Mouse (Mus musculus): Measurements from ENCODE around the gene Celf2. TPM values are rescaled to one million over a fixed set of nuclear protein-coding genes. Genes with fewer than 3 reads are reported as not detected.

Gene Celf2
- polyA plus RNA-seq, 1 experiment from 2014 or later = 164 TPM

- Histone ChIP-seq H3K36me3 (no peaks in the 10 kb centered on the region), H3K27ac (replicated peaks) (no peak overlapping the region), H3K9ac (no peak overlapping the region), H3K9me3 (no peaks in the 10 kb centered on the region), H3K4me1 (replicated peaks) (no peaks in the 10 kb centered on the region), H3K27me3 (no peaks in the 10 kb centered on the region), H3K4me2 (no peak overlapping the region), H3K4me3 (no peak overlapping the region)
- 49% methylated on average over 3 of the region's 3 CpGs for WGBS
- ATAC-seq (ENCODE audit: low FRiP score, low read depth) = no peak
Observed at GRCm38 (mm10) chr2:7022184-7022583, 487.2 kb downstream of the Celf2 start.

GRCm38 (mm10) chr2:7017384-7018113 is 491.8 kb downstream of the Celf2 start:
- H3K27ac ChIP-seq (replicated peaks) = no peak overlapping the region
- ATAC-seq (ENCODE audit: low FRiP score, low read depth) = no peak
- 77% methylated on average over 6 of the region's 6 CpGs for WGBS

GRCm38 (mm10) chr2:7013126-7013525 is 496.2 kb downstream of the Celf2 start:
- H3K4me1 ChIP-seq (replicated peaks) = no peaks in the 10 kb centered on the region
- no peak overlapping the region for H3K9ac ChIP-seq
- no peaks in the 10 kb centered on the region for H3K9me3 ChIP-seq
- no peak overlapping the region for H3K4me2 ChIP-seq
- H3K27ac ChIP-seq (replicated peaks) = no peak overlapping the region
- no peak overlapping the region for H3K4me3 ChIP-seq
- no peak for ATAC-seq (ENCODE audit: low FRiP score, low read depth)
- no peaks in the 10 kb centered on the region for H3K36me3 ChIP-seq
- H3K27me3 ChIP-seq = no peaks in the 10 kb centered on the region
- 85% methylated on average over 5 of the region's 5 CpGs for WGBS

More at GRCm38 (mm10) chr2:7017384-7018113, 491.8 kb downstream of the Celf2 start:
- Histone ChIP-seq H3K27me3 (no peaks in the 10 kb centered on the region), H3K4me1 (replicated peaks) (no peaks in the 10 kb centered on the region), H3K9me3 (no peaks in the 10 kb centered on the region), H3K4me2 (no peak overlapping the region), H3K36me3 (no peaks in the 10 kb centered on the region), H3K4me3 (no peak overlapping the region), H3K9ac (no peak overlapping the region)

GRCm38 (mm10) chr2:7006816-7007215 is 502.5 kb downstream of the Celf2 start:
- Histone ChIP-seq H3K4me1 (replicated peaks) (peaks cover 2% of the 10 kb centered on the region), H3K36me3 (no peaks in the 10 kb centered on the region), H3K4me3 (no peak overlapping the region), H3K27me3 (no peaks in the 10 kb centered on the region), H3K4me2 (no peak overlapping the region), H3K9me3 (no peaks in the 10 kb centered on the region), H3K9ac (no peak overlapping the region), H3K27ac (replicated peaks) (no peak overlapping the region)
- no peak for ATAC-seq (ENCODE audit: low FRiP score, low read depth)
- WGBS = 92% methylated on average over 3 of the region's 3 CpGs

GRCm38 (mm10) chr2:7001967-7002366 is 507.4 kb downstream of the Celf2 start:
- Histone ChIP-seq H3K4me3 (no peak overlapping the region), H3K36me3 (no peaks in the 10 kb centered on the region), H3K4me2 (no peak overlapping the region), H3K4me1 (replicated peaks) (peaks cover 3% of the 10 kb centered on the region), H3K9me3 (no peaks in the 10 kb centered on the region; the same call in 1 of the 2 replicates), H3K27ac (replicated peaks) (0 out of 2 replicates have a peak overlapping the region, but pooled peaks have one; percentile 15), H3K9ac (no peak overlapping the region), H3K27me3 (no peaks in the 10 kb centered on the region)
- 0 out of 2 replicates have a peak, but pooled peaks have one; percentile 38 for ATAC-seq (ENCODE audit: low FRiP score, low read depth)
- 38% methylated on average over 2 of the region's 2 CpGs for WGBS

GRCm38 (mm10) chr2:6991010-6991421 is 518.3 kb downstream of the Celf2 start:
- no peak overlapping the region for H3K9ac ChIP-seq
- no peak overlapping the region for H3K27ac ChIP-seq (replicated peaks)
- H3K4me2 ChIP-seq = no peak overlapping the region
- H3K27me3 ChIP-seq = no peaks in the 10 kb centered on the region
- no peaks in the 10 kb centered on the region for H3K36me3 ChIP-seq
- H3K4me1 ChIP-seq (replicated peaks) = no peaks in the 10 kb centered on the region
- 69% methylated on average over 5 of the region's 5 CpGs for WGBS
- H3K9me3 ChIP-seq = no peaks in the 10 kb centered on the region
- H3K4me3 ChIP-seq = no peak overlapping the region
- no peak for ATAC-seq (ENCODE audit: low FRiP score, low read depth)

GRCm38 (mm10) chr2:6985706-6986105 is 523.7 kb downstream of the Celf2 start:
- 44% methylated on average over 4 of the region's 4 CpGs for WGBS
- no peak overlapping the region for H3K9ac ChIP-seq
- H3K27ac ChIP-seq (replicated peaks) = no peak overlapping the region
- ATAC-seq (ENCODE audit: low FRiP score, low read depth) = no peak
- H3K27me3 ChIP-seq = no peaks in the 10 kb centered on the region
- H3K9me3 ChIP-seq = no peaks in the 10 kb centered on the region
- H3K4me3 ChIP-seq = no peak overlapping the region
- no peaks in the 10 kb centered on the region for H3K4me1 ChIP-seq (replicated peaks)
- no peaks in the 10 kb centered on the region for H3K36me3 ChIP-seq
- no peak overlapping the region for H3K4me2 ChIP-seq

GRCm38 (mm10) chr2:6983902-6984301 is 525.5 kb downstream of the Celf2 start:
- Histone ChIP-seq H3K4me1 (replicated peaks) (no peaks in the 10 kb centered on the region), H3K27me3 (no peaks in the 10 kb centered on the region), H3K27ac (replicated peaks) (no peak overlapping the region), H3K4me2 (no peak overlapping the region), H3K9ac (no peak overlapping the region), H3K36me3 (no peaks in the 10 kb centered on the region), H3K9me3 (no peaks in the 10 kb centered on the region), H3K4me3 (no peak overlapping the region)
- no peak for ATAC-seq (ENCODE audit: low FRiP score, low read depth)
- WGBS = 48% methylated on average over 6 of the region's 6 CpGs

- Histone ChIP-seq H3K4me3 (no peak overlapping the region), H3K36me3 (no peaks in the 10 kb centered on the region), H3K27me3 (no peaks in the 10 kb centered on the region), H3K27ac (replicated peaks) (no peak overlapping the region), H3K4me2 (no peak overlapping the region), H3K9ac (no peak overlapping the region), H3K9me3 (no peaks in the 10 kb centered on the region), H3K4me1 (replicated peaks) (no peaks in the 10 kb centered on the region)
- ATAC-seq (ENCODE audit: low FRiP score, low read depth) = no peak
- 96% methylated on average over 2 of the region's 2 CpGs for WGBS
Observed at GRCm38 (mm10) chr2:6976300-6976699, 533.1 kb downstream of the Celf2 start.

GRCm38 (mm10) chr2:6969228-6969627 is 540.1 kb downstream of the Celf2 start:
- H3K36me3 ChIP-seq = no peaks in the 10 kb centered on the region
- no peak overlapping the region for H3K9ac ChIP-seq
- H3K4me2 ChIP-seq = no peak overlapping the region
- no peaks in the 10 kb centered on the region for H3K27me3 ChIP-seq
- H3K4me3 ChIP-seq = no peak overlapping the region
- H3K27ac ChIP-seq (replicated peaks) = no peak overlapping the region
- H3K9me3 ChIP-seq = no peaks in the 10 kb centered on the region
- 63% methylated on average over 6 of the region's 6 CpGs for WGBS
- no peaks in the 10 kb centered on the region for H3K4me1 ChIP-seq (replicated peaks)
- no peak for ATAC-seq (ENCODE audit: low FRiP score, low read depth)

- no peak overlapping the region for H3K9ac ChIP-seq
- no peaks in the 10 kb centered on the region for H3K27me3 ChIP-seq
- H3K27ac ChIP-seq (replicated peaks) = no peak overlapping the region
- H3K4me3 ChIP-seq = no peak overlapping the region
- no peak for ATAC-seq (ENCODE audit: low FRiP score, low read depth)
- H3K9me3 ChIP-seq = no peaks in the 10 kb centered on the region
- H3K4me2 ChIP-seq = no peak overlapping the region
- no peaks in the 10 kb centered on the region for H3K36me3 ChIP-seq
- H3K4me1 ChIP-seq (replicated peaks) = no peaks in the 10 kb centered on the region
Observed at GRCm38 (mm10) chr2:6965243-6965642, 544.1 kb downstream of the Celf2 start.

GRCm38 (mm10) chr2:6950702-6951101 is 558.7 kb downstream of the Celf2 start:
- Histone ChIP-seq H3K27ac (replicated peaks) (no peak overlapping the region), H3K27me3 (no peaks in the 10 kb centered on the region), H3K4me3 (no peak overlapping the region), H3K9me3 (no peaks in the 10 kb centered on the region), H3K4me2 (no peak overlapping the region), H3K4me1 (replicated peaks) (no peaks in the 10 kb centered on the region), H3K9ac (no peak overlapping the region), H3K36me3 (no peaks in the 10 kb centered on the region)
- 77% methylated on average over 4 of the region's 4 CpGs for WGBS
- no peak for ATAC-seq (ENCODE audit: low FRiP score, low read depth)
